Mouse (Mus musculus): ENCODE measurements around the gene Ints14. TPM values are rescaled to one million over a fixed set of nuclear protein-coding genes. Genes with fewer than 3 reads are reported as not detected.
A peak's percentile ranks its signal among the peaks of the same experiment; 100 is the strongest.
"Not testable (repeated sequence)": the region's sequence is repeated elsewhere in the genome, so short reads cannot be mapped to it uniquely, and the experiment has no call there.

Ints14 gene
- polyA plus RNA-seq, 1 experiment from 2014 or later: 47.1 TPM

DNA sequence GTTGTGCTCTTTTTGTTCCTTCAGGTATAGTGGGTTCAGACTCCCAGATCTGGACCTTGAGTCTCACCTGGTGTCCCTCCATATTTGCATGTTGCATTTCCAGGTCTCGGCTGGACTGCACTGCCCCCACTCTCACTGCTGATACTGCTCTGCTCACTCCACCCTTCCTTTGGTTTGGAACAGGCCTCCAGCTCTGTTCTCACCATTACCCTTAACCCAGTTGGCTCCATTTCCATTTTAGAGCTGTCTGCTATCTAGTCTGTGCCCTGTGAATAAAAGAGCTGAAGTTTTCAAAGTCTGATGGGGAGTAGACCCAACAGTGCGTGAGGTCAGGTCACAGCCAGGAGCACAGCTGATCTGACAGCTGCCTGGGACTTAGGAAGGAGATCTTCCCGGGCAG lies 19.8 kb downstream of the Ints14 start:
- H3K36me3 ChIP-seq (ENCODE audit: control insufficient read depth, insufficient read depth, low read length): peaks cover 93% of the 10 kb centered on the region
- H3K4me3 ChIP-seq (replicated peaks; ENCODE audit: low read depth, low read length): no peak overlapping the region
- WGBS: 82% methylated on average over 3 of the region's 3 CpGs
- no peak overlapping the region for H3K9ac ChIP-seq (replicated peaks; ENCODE audit: low read length)
- DNase-seq (no peak), ATAC-seq (ENCODE audit: low FRiP score, low TSS enrichment) (no peak)
- H3K27me3 ChIP-seq (ENCODE audit: control insufficient read depth, insufficient read depth, low read length): no peaks in the 10 kb centered on the region
- H3K4me1 ChIP-seq (ENCODE audit: control insufficient read depth, insufficient read depth, low read length): no peaks in the 10 kb centered on the region
- H3K9me3 ChIP-seq (ENCODE audit: control insufficient read depth, low read length): no peaks in the 10 kb centered on the region
- no peak overlapping the region for H3K27ac ChIP-seq (replicated peaks; ENCODE audit: low read depth, low read length)
- no peak overlapping the region for H3K4me2 ChIP-seq (ENCODE audit: low read length)

DNA sequence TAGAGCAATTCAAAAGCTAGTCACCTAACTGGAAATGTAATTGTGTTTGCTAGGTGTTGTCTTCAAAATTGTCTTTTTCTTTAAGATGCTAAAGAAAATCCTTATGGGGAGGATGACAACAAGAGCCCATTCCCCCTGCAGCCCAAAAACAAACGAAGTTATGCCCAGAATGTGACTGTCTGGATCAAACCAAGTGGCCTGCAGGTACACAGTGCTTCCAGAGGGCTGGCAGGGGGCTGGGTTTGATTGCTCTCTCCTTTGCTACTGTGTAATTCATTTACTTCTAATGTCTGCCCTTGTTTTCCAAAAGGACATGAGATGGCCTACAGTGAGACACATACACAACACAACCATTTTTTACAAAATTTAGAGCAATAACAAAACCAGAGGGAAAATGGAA lies 21.2 kb downstream of the Ints14 start:
- Histone ChIP-seq H3K36me3 (ENCODE audit: control insufficient read depth, insufficient read depth, low read length) (peaks cover 94% of the 10 kb centered on the region), H3K4me1 (ENCODE audit: control insufficient read depth, insufficient read depth, low read length) (no peaks in the 10 kb centered on the region), H3K27me3 (ENCODE audit: control insufficient read depth, insufficient read depth, low read length) (no peaks in the 10 kb centered on the region), H3K9me3 (ENCODE audit: control insufficient read depth, low read length) (no peaks in the 10 kb centered on the region), H3K27ac (replicated peaks; ENCODE audit: low read depth, low read length) (no peak overlapping the region), H3K9ac (replicated peaks; ENCODE audit: low read length) (no peak overlapping the region), H3K4me3 (replicated peaks; ENCODE audit: low read depth, low read length) (no peak overlapping the region), H3K4me2 (ENCODE audit: low read length) (no peak overlapping the region)
- 83% methylated on average over 1 of the region's 1 CpGs for WGBS
- DNase-seq (no peak), ATAC-seq (ENCODE audit: low FRiP score, low TSS enrichment) (no peak)

DNA sequence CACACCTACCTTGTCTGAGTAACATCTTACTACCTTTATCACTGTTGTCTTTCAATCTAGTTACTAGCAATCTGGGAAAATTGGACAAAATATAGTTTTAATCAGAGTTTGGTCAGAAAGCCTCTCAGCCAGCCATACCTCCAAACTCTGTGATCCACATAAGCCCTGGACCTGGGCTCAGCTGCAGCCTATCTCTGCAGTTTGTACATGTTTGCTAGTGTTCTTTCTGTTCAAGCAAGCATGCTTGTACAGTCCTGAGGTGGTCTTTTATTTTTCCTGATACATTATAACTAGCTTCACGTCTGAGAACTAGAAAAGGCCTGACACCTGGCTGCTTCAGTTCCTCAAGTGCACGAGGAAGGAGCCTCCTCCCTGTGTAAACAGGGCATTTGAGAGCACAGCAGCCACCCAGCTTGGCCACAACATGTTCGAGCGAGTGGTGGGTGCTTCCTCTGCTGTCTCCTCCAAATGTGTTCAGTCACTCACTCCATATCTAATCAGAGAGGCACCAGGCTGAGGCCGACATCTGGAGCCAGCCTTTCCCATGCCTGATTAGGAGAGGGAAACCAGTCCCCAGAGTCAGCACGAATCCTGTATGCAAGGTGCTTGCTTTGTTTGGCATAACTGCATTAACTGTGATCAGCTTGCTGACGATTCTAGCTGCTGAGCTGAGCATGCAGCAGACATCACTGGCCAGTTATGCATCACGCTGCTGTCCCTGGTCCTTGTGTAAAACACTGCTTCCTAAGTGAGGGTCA lies 24.5 kb downstream of the Ints14 start:
- Histone ChIP-seq H3K27ac (replicated peaks; ENCODE audit: low read depth, low read length) (peak overlapping the region; percentile 49; the same call in 1 of the 2 replicates), H3K4me1 (ENCODE audit: control insufficient read depth, insufficient read depth, low read length) (no peaks in the 10 kb centered on the region), H3K36me3 (ENCODE audit: control insufficient read depth, insufficient read depth, low read length) (peaks cover 94% of the 10 kb centered on the region), H3K4me3 (replicated peaks; ENCODE audit: low read depth, low read length) (no peak overlapping the region), H3K9me3 (ENCODE audit: control insufficient read depth, low read length) (no peaks in the 10 kb centered on the region), H3K27me3 (ENCODE audit: control insufficient read depth, insufficient read depth, low read length) (no peaks in the 10 kb centered on the region), H3K4me2 (ENCODE audit: low read length) (no peak overlapping the region), H3K9ac (replicated peaks; ENCODE audit: low read length) (no peak overlapping the region)
- DNase-seq (peak; percentile 27), ATAC-seq (ENCODE audit: low FRiP score, low TSS enrichment) (no peak)
- WGBS: 64% methylated on average over 8 of the region's 8 CpGs

DNA sequence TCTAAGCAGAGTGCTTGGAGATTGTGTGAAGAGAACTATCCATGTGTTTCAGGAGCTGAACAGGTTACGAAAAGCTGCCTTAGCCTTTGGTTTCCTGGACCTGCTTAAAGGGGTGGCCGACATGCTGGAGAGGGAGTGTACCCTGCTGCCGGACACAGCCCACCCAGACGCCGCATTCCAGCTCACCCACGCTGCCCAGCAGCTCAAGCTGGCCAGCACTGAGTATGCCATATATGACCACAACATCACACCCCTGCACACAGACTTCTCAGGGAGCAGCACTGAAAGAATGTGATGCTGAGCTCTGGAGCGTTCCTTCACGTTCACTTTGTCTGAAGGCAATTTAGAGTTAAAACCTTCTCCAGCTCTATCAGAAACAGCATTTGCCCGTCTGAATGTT lies 25.1 kb downstream of the Ints14 start:
- Histone ChIP-seq H3K27me3 (ENCODE audit: control insufficient read depth, insufficient read depth, low read length) (no peaks in the 10 kb centered on the region), H3K4me3 (replicated peaks; ENCODE audit: low read depth, low read length) (no peak overlapping the region), H3K9me3 (ENCODE audit: control insufficient read depth, low read length) (no peaks in the 10 kb centered on the region), H3K36me3 (ENCODE audit: control insufficient read depth, insufficient read depth, low read length) (peaks cover 94% of the 10 kb centered on the region), H3K4me2 (ENCODE audit: low read length) (no peak overlapping the region), H3K9ac (replicated peaks; ENCODE audit: low read length) (no peak overlapping the region), H3K27ac (replicated peaks; ENCODE audit: low read depth, low read length) (peak overlapping the region; percentile 49; the same call in 1 of the 2 replicates), H3K4me1 (ENCODE audit: control insufficient read depth, insufficient read depth, low read length) (no peaks in the 10 kb centered on the region)
- ATAC-seq (ENCODE audit: low FRiP score, low TSS enrichment) (no peak), DNase-seq (no peak)
- WGBS: 86% methylated on average over 9 of the region's 9 CpGs

DNA sequence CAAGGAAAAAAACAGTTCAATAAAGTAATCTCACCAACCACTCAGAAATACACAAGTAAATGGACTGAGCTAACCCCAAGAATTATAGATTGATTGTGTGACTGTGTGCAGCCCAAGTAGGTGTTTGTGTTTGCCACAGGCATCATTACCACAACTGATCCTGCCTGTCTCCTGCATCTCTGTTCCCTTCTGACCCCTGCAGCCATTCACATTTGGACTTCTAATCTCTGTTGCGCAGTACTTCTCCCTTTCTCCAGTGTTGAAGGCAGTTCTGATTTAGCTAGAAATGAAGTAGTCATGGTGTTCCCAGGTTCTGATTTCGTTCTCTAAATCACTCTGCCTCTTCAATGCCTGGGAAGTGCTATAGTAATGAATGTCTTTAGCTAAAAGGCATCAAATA lies 26.9 kb downstream of the Ints14 start:
- H3K27ac ChIP-seq (replicated peaks; ENCODE audit: low read depth, low read length): no peak overlapping the region
- H3K4me2 ChIP-seq (ENCODE audit: low read length): no peak overlapping the region
- H3K4me3 ChIP-seq (replicated peaks; ENCODE audit: low read depth, low read length): no peak overlapping the region
- no peaks in the 10 kb centered on the region for H3K9me3 ChIP-seq (ENCODE audit: control insufficient read depth, low read length)
- no peaks in the 10 kb centered on the region for H3K27me3 ChIP-seq (ENCODE audit: control insufficient read depth, insufficient read depth, low read length)
- DNase-seq (no peak), ATAC-seq (ENCODE audit: low FRiP score, low TSS enrichment) (no peak)
- WGBS: 100% methylated on average over 2 of the region's 2 CpGs
- H3K36me3 ChIP-seq (ENCODE audit: control insufficient read depth, insufficient read depth, low read length): peaks cover 94% of the 10 kb centered on the region
- no peak overlapping the region for H3K9ac ChIP-seq (replicated peaks; ENCODE audit: low read length)
- no peaks in the 10 kb centered on the region for H3K4me1 ChIP-seq (ENCODE audit: control insufficient read depth, insufficient read depth, low read length)

DNA sequence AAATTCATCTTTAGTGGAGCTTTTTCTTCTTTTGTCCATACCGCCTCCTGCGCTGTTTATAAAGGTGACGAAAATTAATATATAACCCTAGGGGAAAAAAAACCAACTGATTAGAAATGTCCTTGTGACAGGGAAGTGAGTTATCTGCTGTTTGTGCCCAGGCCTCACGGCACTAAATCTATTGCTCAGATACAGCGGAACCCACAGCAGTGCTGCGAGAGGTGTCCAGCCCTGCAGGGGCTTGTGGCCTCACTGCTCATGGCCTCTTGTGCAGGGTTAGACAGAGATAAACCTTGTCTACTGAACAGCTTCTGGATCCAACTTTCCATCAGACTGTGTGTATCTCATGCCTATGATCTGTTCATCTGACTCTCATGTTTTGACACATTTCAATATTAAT lies 27.7 kb downstream of the Ints14 start:
- no peak for DNase-seq
- H3K4me1 ChIP-seq (ENCODE audit: control insufficient read depth, insufficient read depth, low read length): no peaks in the 10 kb centered on the region
- no peaks in the 10 kb centered on the region for H3K9me3 ChIP-seq (ENCODE audit: control insufficient read depth, low read length)
- H3K4me3 ChIP-seq (replicated peaks; ENCODE audit: low read depth, low read length): no peak overlapping the region
- no peak overlapping the region for H3K4me2 ChIP-seq (ENCODE audit: low read length)
- H3K36me3 ChIP-seq (ENCODE audit: control insufficient read depth, insufficient read depth, low read length): peaks cover 94% of the 10 kb centered on the region
- no peak overlapping the region for H3K9ac ChIP-seq (replicated peaks; ENCODE audit: low read length)
- 93% methylated on average over 6 of the region's 6 CpGs for WGBS
- no peak for ATAC-seq (ENCODE audit: low FRiP score, low TSS enrichment)
- H3K27me3 ChIP-seq (ENCODE audit: control insufficient read depth, insufficient read depth, low read length): no peaks in the 10 kb centered on the region
- no peak overlapping the region for H3K27ac ChIP-seq (replicated peaks; ENCODE audit: low read depth, low read length)

DNA sequence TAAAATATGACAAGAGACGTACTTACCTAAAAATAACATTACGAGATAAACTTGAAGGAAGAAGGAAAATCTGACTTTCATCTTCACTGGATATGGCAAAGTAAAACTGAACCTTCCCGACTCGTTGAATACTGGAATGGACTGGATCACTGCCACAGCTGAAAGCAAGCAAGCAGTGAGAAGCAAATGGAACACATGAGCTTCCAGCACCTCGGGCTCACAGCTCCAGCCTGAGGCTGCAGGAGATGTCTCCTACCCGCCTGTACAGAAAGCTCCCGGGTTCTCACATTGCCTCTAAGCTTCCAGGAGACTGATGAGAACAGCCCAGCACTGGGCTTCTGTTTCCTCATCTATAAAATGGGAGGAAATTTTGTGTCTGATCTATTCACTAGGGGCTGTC lies 29.6 kb downstream of the Ints14 start:
- DNase-seq (no peak), ATAC-seq (ENCODE audit: low FRiP score, low TSS enrichment) (no peak)
- no peak overlapping the region for H3K4me3 ChIP-seq (replicated peaks; ENCODE audit: low read depth, low read length)
- H3K9me3 ChIP-seq (ENCODE audit: control insufficient read depth, low read length): no peaks in the 10 kb centered on the region
- no peaks in the 10 kb centered on the region for H3K4me1 ChIP-seq (ENCODE audit: control insufficient read depth, insufficient read depth, low read length)
- H3K4me2 ChIP-seq (ENCODE audit: low read length): no peak overlapping the region
- no peaks in the 10 kb centered on the region for H3K27me3 ChIP-seq (ENCODE audit: control insufficient read depth, insufficient read depth, low read length)
- peaks cover 95% of the 10 kb centered on the region for H3K36me3 ChIP-seq (ENCODE audit: control insufficient read depth, insufficient read depth, low read length)
- no peak overlapping the region for H3K9ac ChIP-seq (replicated peaks; ENCODE audit: low read length)
- no peak overlapping the region for H3K27ac ChIP-seq (replicated peaks; ENCODE audit: low read depth, low read length)
- 89% methylated on average over 7 of the region's 7 CpGs for WGBS

DNA sequence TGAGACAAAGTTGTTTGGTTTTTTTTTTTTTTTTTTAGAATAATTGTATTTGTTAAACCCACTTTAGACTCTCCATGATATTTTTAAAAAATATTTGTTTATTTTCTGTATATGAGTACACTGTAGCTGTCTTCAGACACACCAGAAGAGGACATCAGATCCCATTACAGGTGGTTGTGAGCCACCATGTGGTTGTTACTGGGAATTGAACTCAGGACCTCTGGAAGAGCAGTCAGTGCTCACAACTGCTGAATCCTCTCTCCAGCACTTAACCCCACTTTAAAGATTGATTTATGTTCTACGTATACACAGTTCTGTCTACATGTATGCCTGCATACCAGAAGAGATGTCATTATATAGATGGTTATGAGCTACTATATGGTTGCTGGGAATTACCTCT lies 34.8 kb downstream of the Ints14 start:
- not testable (repeated sequence) for H3K27ac ChIP-seq (replicated peaks; ENCODE audit: low read depth, low read length); ATAC-seq (ENCODE audit: low FRiP score, low TSS enrichment); H3K4me3 ChIP-seq (replicated peaks; ENCODE audit: low read depth, low read length); DNase-seq; H3K9me3 ChIP-seq (ENCODE audit: control insufficient read depth, low read length); H3K9ac ChIP-seq (replicated peaks; ENCODE audit: low read length); H3K27me3 ChIP-seq (ENCODE audit: control insufficient read depth, insufficient read depth, low read length); H3K4me1 ChIP-seq (ENCODE audit: control insufficient read depth, insufficient read depth, low read length); H3K4me2 ChIP-seq (ENCODE audit: low read length)
- WGBS: 90% methylated on average over 1 of the region's 1 CpGs
- peaks cover 90% of the 10 kb centered on the region for H3K36me3 ChIP-seq (ENCODE audit: control insufficient read depth, insufficient read depth, low read length)

DNA sequence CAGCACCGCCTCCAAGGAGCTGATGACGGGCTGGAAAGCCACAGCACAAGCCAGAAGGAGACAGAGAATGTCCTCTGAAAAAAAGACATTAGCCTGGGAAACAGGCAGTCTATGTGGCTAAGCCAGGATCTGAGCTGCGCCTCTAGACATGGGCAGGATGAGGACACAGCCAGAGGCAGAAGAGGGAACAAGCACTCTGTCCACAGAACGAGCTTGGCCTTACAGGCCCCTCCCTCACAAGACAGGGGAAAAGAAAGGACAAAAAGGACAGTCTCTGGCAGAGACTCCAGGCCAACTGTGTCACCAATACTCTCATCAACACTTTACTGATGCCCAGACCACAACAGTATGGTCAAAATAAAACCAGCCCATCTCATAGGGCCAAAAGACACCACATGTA lies 40.8 kb downstream of the Ints14 start:
- Histone ChIP-seq H3K4me2 (ENCODE audit: low read length) (no peak overlapping the region), H3K9ac (replicated peaks; ENCODE audit: low read length) (no peak overlapping the region), H3K36me3 (ENCODE audit: control insufficient read depth, insufficient read depth, low read length) (peaks cover 81% of the 10 kb centered on the region), H3K4me3 (replicated peaks; ENCODE audit: low read depth, low read length) (no peak overlapping the region), H3K4me1 (ENCODE audit: control insufficient read depth, insufficient read depth, low read length) (no peaks in the 10 kb centered on the region), H3K27ac (replicated peaks; ENCODE audit: low read depth, low read length) (0 out of 2 replicates have a peak overlapping the region, but pooled peaks have one; percentile 20), H3K27me3 (ENCODE audit: control insufficient read depth, insufficient read depth, low read length) (no peaks in the 10 kb centered on the region), H3K9me3 (ENCODE audit: control insufficient read depth, low read length) (no peaks in the 10 kb centered on the region)
- ATAC-seq (ENCODE audit: low FRiP score, low TSS enrichment) (no peak), DNase-seq (no peak)
- 60% methylated on average over 4 of the region's 4 CpGs for WGBS
